Mouse (Mus musculus) bone marrow macrophage, adult 2 months (primary cell): ENCODE measurements around the gene Cyp4f14. TPM values are rescaled to one million over a fixed set of nuclear protein-coding genes. Genes with fewer than 3 reads are reported as not detected.
A peak's percentile ranks its signal among the peaks of the same experiment; 100 is the strongest.

ENCODE experiments used
- H3K27ac ChIP-seq: 2 replicates; pipeline ENCODE4 v1.5.1; 2012; ENCODE audit warnings: low read depth, low read length; ENCODE audit not compliant: insufficient read depth
- H3K4me1 ChIP-seq: 2 replicates; pipeline ENCODE4 v1.6.1; 2012; ENCODE audit warnings: low read length; ENCODE audit not compliant: control insufficient read depth, insufficient read depth
- H3K4me3 ChIP-seq: 2 replicates; pipeline ENCODE4 v1.5.1; 2012; ENCODE audit warnings: mild to moderate bottlenecking, low read length, moderate library complexity; ENCODE audit not compliant: insufficient read depth
- CTCF ChIP-seq: IDR thresholded peaks from 2 replicates; pipeline ENCODE4 v1.5.1; 2012; ENCODE audit warnings: low read depth, mild to moderate bottlenecking, low read length, moderate library complexity
- POLR2A ChIP-seq: IDR thresholded peaks from 2 replicates; pipeline ENCODE4 v1.6.1; 2012; ENCODE audit warnings: mild to moderate bottlenecking, low read depth, low read length, borderline replicate concordance
- polyA plus RNA-seq: library from polyadenylated mRNA; stranded (reverse); fragments of >200 nt; gene quantifications from 2 replicates; pipeline ENCODE4 v1.2.4, GENCODE M21; 2012; ENCODE audit not compliant: missing spikeins, insufficient read depth, insufficient read length

The Cyp4f14 gene
- not detected in 2 replicates for polyA plus RNA-seq

DNA sequence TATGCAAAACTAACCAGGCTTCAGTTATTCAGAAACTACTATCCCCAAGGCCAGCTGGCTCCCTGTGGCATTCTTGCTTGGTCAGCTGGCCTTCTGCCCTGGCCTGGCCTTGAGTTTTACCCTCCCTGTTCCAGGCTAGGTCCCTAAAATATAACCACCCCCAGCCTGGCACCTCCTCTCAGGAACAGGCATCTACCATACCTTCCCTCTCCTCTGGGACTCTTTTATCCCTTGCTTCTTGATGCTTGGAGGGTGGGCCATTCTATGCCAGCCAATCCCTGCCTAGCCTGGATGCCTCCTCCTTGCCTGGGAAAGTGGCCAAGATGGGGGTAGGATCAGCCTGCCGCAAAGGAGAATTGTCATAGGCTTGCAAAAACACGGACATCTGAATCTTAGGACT lies at the start of gene Cyp4f14:
TSS of gene Cyp4f14 (minus strand) at position 212 of the 400 bp plus-strand sequence.
- Histone ChIP-seq H3K4me3 (no peak within 1 kb of the TSS), H3K27ac (no peak within 1 kb of the TSS), H3K4me1 (no peaks in the 10 kb centered on the region)
- TF ChIP-seq POLR2A, result no peak
- TF ChIP-seq CTCF, result no peak

- TF ChIP-seq CTCF, result no peak
- no peak for TF ChIP-seq POLR2A
- peak within 1 kb of the TSS; percentile 81 for H3K27ac ChIP-seq
- H3K4me1 ChIP-seq, result peaks cover 10% of the 10 kb centered on the region
- peak within 1 kb of the TSS; percentile 90 for H3K4me3 ChIP-seq
Observed at GRCm38 (mm10) chr17:32965623-32966290, 48.6 kb upstream of the Cyp4f14 start, which contains the start of gene Zfp472. Gene Zfp472 (plus strand): TSS chr17:32965814.

GRCm38 (mm10) chr17:32965253-32965622 lies 48.1 kb upstream of the Cyp4f14 start:
- TF ChIP-seq POLR2A (no peak), CTCF (no peak)
- Histone ChIP-seq H3K27ac (peak overlapping the region; percentile 61), H3K4me3 (peak overlapping the region; percentile 90), H3K4me1 (peaks cover 10% of the 10 kb centered on the region)

- TF ChIP-seq CTCF (peak; percentile 70), POLR2A (no peak)
- no peak overlapping the region for H3K4me3 ChIP-seq
- H3K4me1 ChIP-seq, result peaks cover 6% of the 10 kb centered on the region
- H3K27ac ChIP-seq, result no peak overlapping the region
Observed at GRCm38 (mm10) chr17:32951441-32951840, 34.3 kb upstream of the Cyp4f14 start.

DNA sequence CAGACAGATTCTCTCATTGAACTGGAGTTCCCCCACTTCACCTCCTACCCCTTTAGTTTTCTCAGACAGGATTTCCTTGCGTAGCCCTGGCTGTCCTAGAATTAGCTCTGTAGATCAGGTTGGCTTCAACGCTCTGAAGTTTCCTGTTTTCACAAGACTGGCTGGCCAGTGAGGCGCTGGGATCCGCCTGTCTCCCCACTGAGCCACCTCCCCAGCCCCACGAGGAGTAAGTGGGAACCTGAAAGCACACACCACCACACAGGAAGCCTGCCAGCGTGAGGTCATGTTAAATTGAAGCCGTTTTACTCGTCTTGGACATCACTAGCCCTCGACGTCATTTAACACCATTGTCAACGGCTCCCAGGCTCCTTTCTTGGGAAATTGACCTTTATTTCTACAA lies 33.9 kb upstream of the Cyp4f14 start:
- Histone ChIP-seq H3K27ac (no peak overlapping the region), H3K4me3 (no peak overlapping the region), H3K4me1 (peaks cover 11% of the 10 kb centered on the region)
- no peak for TF ChIP-seq CTCF

GRCm38 (mm10) chr17:32950136-32950535 lies 33.0 kb upstream of the Cyp4f14 start:
- H3K27ac ChIP-seq, result no peak overlapping the region
- H3K4me1 ChIP-seq, result peaks cover 13% of the 10 kb centered on the region
- no peak overlapping the region for H3K4me3 ChIP-seq
- TF ChIP-seq POLR2A (no peak), CTCF (no peak)

- H3K4me3 ChIP-seq, result peak within 1 kb of the TSS; percentile 83
- peaks cover 13% of the 10 kb centered on the region for H3K4me1 ChIP-seq
- TF ChIP-seq POLR2A (peak; percentile 30; the same call in 1 of the 2 replicates), CTCF (no peak)
- peak within 1 kb of the TSS; percentile 81 for H3K27ac ChIP-seq
Observed at GRCm38 (mm10) chr17:32947215-32947914, 30.2 kb upstream of the Cyp4f14 start, which contains the start of gene Cyp4f13. Gene Cyp4f13 (minus strand): TSS chr17:32947402.

GRCm38 (mm10) chr17:32946716-32947115 lies 29.6 kb upstream of the Cyp4f14 start:
- Histone ChIP-seq H3K27ac (peak overlapping the region; percentile 81), H3K4me1 (peaks cover 13% of the 10 kb centered on the region), H3K4me3 (peak overlapping the region; percentile 83)
- no peak for TF ChIP-seq CTCF
- TF ChIP-seq POLR2A, result no peak

GRCm38 (mm10) chr17:32944402-32945035 lies 27.4 kb upstream of the Cyp4f14 start:
- no peak overlapping the region for H3K27ac ChIP-seq
- H3K4me1 ChIP-seq, result peaks cover 20% of the 10 kb centered on the region
- no peak overlapping the region for H3K4me3 ChIP-seq
- TF ChIP-seq POLR2A (no peak), CTCF (no peak)

DNA sequence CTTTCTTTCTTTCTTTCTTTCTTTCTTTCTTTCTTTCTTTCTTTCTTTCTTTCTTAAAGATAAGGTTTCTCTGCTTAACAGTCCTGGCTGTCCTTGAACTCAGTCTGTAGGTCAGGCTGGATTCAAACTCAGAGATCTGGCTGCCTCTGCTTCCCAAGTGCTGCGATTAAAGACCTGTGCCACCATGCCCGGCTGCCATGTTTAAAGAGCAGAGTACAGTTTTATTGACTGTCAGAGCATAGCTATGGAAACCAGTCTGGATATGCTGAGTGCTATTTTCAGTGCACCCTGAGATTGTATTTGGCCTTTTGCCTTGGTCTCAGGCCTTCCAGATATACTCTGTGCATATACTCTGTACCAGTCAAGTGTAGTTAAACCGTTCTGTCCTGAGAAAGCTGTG lies 26.5 kb upstream of the Cyp4f14 start:
- H3K4me3 ChIP-seq, result no peak overlapping the region
- no peak overlapping the region for H3K27ac ChIP-seq
- TF ChIP-seq CTCF (no peak), POLR2A (no peak)
- peaks cover 20% of the 10 kb centered on the region for H3K4me1 ChIP-seq
